9 mouse cellular contexts compared by ENCODE assay signal in genomic region chr6:99669481-99670325, GRCm38 (mm10). TPM values are rescaled to one million over a fixed set of nuclear protein-coding genes. Genes with fewer than 3 reads are reported as not detected.
DNase-seq lines count a peak whose midpoint lies in the region; ATAC-seq and TF ChIP-seq lines count a peak whose summit lies in the region.
"Had no signal": no experiment of that assay in that cellular context is flagged by ENCODE, and none has a peak within 500 bp of the region (broad histone marks: within the 10 kb centered on the region; RNA-seq: fewer than 3 reads in every experiment).

No protein-coding gene starts in this region.

- peak overlapping the region; percentile 22; the same call in 1 of the 2 replicates for H3K9ac ChIP-seq in forebrain, postnatal 0 days
- H3K9ac ChIP-seq in neural tube, embryonic 12.5 days, result no peak overlapping the region

- H3K27me3 ChIP-seq in forebrain, postnatal 0 days (ENCODE audit: insufficient read depth, low read length), result no peaks in the 10 kb centered on the region
- H3K27me3 ChIP-seq in neural tube, embryonic 12.5 days (replicated peaks), result no peaks in the 10 kb centered on the region

- DNase-seq in cerebellum, postnatal 4 days (ENCODE audit: low spot score in 2 of 2), result peak; percentile 55 to 82
- peak; percentile 93 for DNase-seq in forebrain, postnatal 0 days
- peak; percentile 71 for DNase-seq in layer of hippocampus, adult 9-10 months (ENCODE audit: low spot score)
- DNase-seq in thymus, postnatal 36 days, result no peak
- DNase-seq in testis, postnatal 10 days (ENCODE audit: low spot score), result no peak
- DNase-seq in thymus, postnatal 14 days, result no peak

- H3K4me3 ChIP-seq in forebrain, postnatal 0 days (ENCODE audit: low read depth, low read length), result no peak overlapping the region
- H3K4me3 ChIP-seq in neural tube, embryonic 12.5 days, result no peak overlapping the region

- no peaks in the 10 kb centered on the region for H3K9me3 ChIP-seq in forebrain, postnatal 0 days (ENCODE audit: low read length)
- H3K9me3 ChIP-seq in neural tube, embryonic 12.5 days, result no peaks in the 10 kb centered on the region

- H3K4me2 ChIP-seq in forebrain, postnatal 0 days (ENCODE audit: low read depth), result peak overlapping the region; percentile 37
- peak overlapping the region; percentile 14; the same call in 1 of the 2 replicates for H3K4me2 ChIP-seq in neural tube, embryonic 12.5 days (replicated peaks)

- WGBS in forebrain, postnatal 0 days, result 8% methylated on average over 5 of the region's 5 CpGs
- 13% methylated on average over 5 of the region's 5 CpGs for WGBS in neural tube, embryonic 12.5 days

- H3K27ac ChIP-seq in forebrain, postnatal 0 days (ENCODE audit: low read depth, low read length), result peak overlapping the region; percentile 88
- no peak overlapping the region for H3K27ac ChIP-seq in neural tube, embryonic 12.5 days

- no peak for TF ChIP-seq CTCF in forebrain, postnatal 0 days (IDR thresholded peaks at IDR 0.05; ENCODE audit: low read depth)

- H3K4me1 ChIP-seq in forebrain, postnatal 0 days (ENCODE audit: insufficient read depth), result peaks cover 37% of the 10 kb centered on the region
- peaks cover 36% of the 10 kb centered on the region for H3K4me1 ChIP-seq in neural tube, embryonic 12.5 days

- ATAC-seq in forebrain, postnatal 0 days, result peak; percentile 90
- ATAC-seq in neural tube, embryonic 12.5 days (ENCODE audit: low FRiP score, low read depth), result peak; percentile 76
- ATAC-seq in megakaryocyte-erythroid progenitor cell, adult 5-6 weeks (replicated peaks; ENCODE audit: low FRiP score, low TSS enrichment, poor library complexity, severe bottlenecking), result no peak

- no peaks in the 10 kb centered on the region for H3K36me3 ChIP-seq in forebrain, postnatal 0 days (ENCODE audit: insufficient read depth)
- no peaks in the 10 kb centered on the region for H3K36me3 ChIP-seq in neural tube, embryonic 12.5 days

RNA-seq across cellular contexts. Expression of gene Gm20696, which starts 3.1 kb away (rescaled TPM):
- 2.2 and 3.0 TPM in 2 replicates for total RNA-seq in forebrain, postnatal 0 days (2014; rRNA removed)
- polyA plus RNA-seq in forebrain, postnatal 0 days (2015; fragmentation: Nextera tagmentation; extraction: Ambion mirVana), result 1.5 and 2.6 TPM in 2 replicates
- 3.2 and 4.8 TPM in 2 replicates for polyA plus RNA-seq in neural tube, embryonic 12.5 days (2016; fragmentation: Nextera tagmentation; extraction: Ambion mirVana)
- total RNA-seq in megakaryocyte-erythroid progenitor cell, adult 5-6 weeks (2014; fragmentation: Nextera tagmentation), result 5.7 and 21.7 TPM in 2 replicates
- 0.94 and 1.4 TPM in 2 replicates for total RNA-seq in megakaryocyte-erythroid progenitor cell, adult 5-6 weeks (2017)

RNA-seq across cellular contexts. Expression of gene Eif4e3, which starts 3.1 kb away (rescaled TPM):
- total RNA-seq in forebrain, postnatal 0 days (2014; rRNA removed), result 12.9 and 13.3 TPM in 2 replicates
- polyA plus RNA-seq in forebrain, postnatal 0 days (2015; fragmentation: Nextera tagmentation; extraction: Ambion mirVana), result 4.7 and 6.0 TPM in 2 replicates
- polyA plus RNA-seq in neural tube, embryonic 12.5 days (2016; fragmentation: Nextera tagmentation; extraction: Ambion mirVana), result 12.8 and 14.3 TPM in 2 replicates
- total RNA-seq in megakaryocyte-erythroid progenitor cell, adult 5-6 weeks (2014; fragmentation: Nextera tagmentation), result 2.7 and 5.9 TPM in 2 replicates
- 8.6 and 10.5 TPM in 2 replicates for total RNA-seq in megakaryocyte-erythroid progenitor cell, adult 5-6 weeks (2017)

RNA-seq across cellular contexts. Expression of gene Gpr27, which starts 22.8 kb away (rescaled TPM):
- total RNA-seq in forebrain, postnatal 0 days (2014; rRNA removed), result 123 and 127 TPM in 2 replicates
- 30.7 and 38.5 TPM in 2 replicates for polyA plus RNA-seq in forebrain, postnatal 0 days (2015; fragmentation: Nextera tagmentation; extraction: Ambion mirVana)
- 8.3 and 10.4 TPM in 2 replicates for polyA plus RNA-seq in neural tube, embryonic 12.5 days (2016; fragmentation: Nextera tagmentation; extraction: Ambion mirVana)
- not detected in 2 replicates for total RNA-seq in megakaryocyte-erythroid progenitor cell, adult 5-6 weeks (2014; fragmentation: Nextera tagmentation)
- total RNA-seq in megakaryocyte-erythroid progenitor cell, adult 5-6 weeks (2017), result not detected in 2 replicates

RNA-seq across cellular contexts. Expression of gene Prok2, which starts 56.5 kb away (rescaled TPM):
- 1.00 and 1.5 TPM in 2 replicates for total RNA-seq in forebrain, postnatal 0 days (2014; rRNA removed)
- polyA plus RNA-seq in forebrain, postnatal 0 days (2015; fragmentation: Nextera tagmentation; extraction: Ambion mirVana), result 3.8 and 4.9 TPM in 2 replicates
- polyA plus RNA-seq in neural tube, embryonic 12.5 days (2016; fragmentation: Nextera tagmentation; extraction: Ambion mirVana), result 0.33 TPM in 1 of 2 replicates, not detected in the other
- total RNA-seq in megakaryocyte-erythroid progenitor cell, adult 5-6 weeks (2014; fragmentation: Nextera tagmentation), result not detected in 2 replicates
- not detected in 2 replicates for total RNA-seq in megakaryocyte-erythroid progenitor cell, adult 5-6 weeks (2017)
- polyA plus RNA-seq: heart, embryonic 16.5 days had no signal

Comparison
In these comparisons a context has a peak if more than half of its experiments do, and no peak if none do; other contexts are left out.
1. DNase-seq: peak in cerebellum, postnatal 4 days (2 of 2), forebrain, postnatal 0 days (single experiment) and layer of hippocampus, adult 9-10 months (single experiment); none in thymus, postnatal 36 days (0 of 2), testis, postnatal 10 days (single experiment) and thymus, postnatal 14 days (single experiment).
2. RNA of gene Gpr27, which starts 22.8 kb away (total RNA-seq): 123 to 127 TPM in forebrain, postnatal 0 days; not detected in megakaryocyte-erythroid progenitor cell, adult 5-6 weeks; every median in the first group is over 100 times any median in the second.